Mouse (Mus musculus): ENCODE results near the gene Zfp771. TPM values are rescaled to one million over a fixed set of nuclear protein-coding genes. Genes with fewer than 3 reads are reported as not detected.
A peak's percentile ranks its signal among the peaks of the same experiment; 100 is the strongest.
"Not testable (repeated sequence)": the region's sequence is repeated elsewhere in the genome, so short reads cannot be mapped to it uniquely, and the experiment has no call there.

Gene Zfp771
- total RNA-seq, 2 experiments from 2014 or later: 14.1 to 16.6 TPM

GRCm38 (mm10) chr7:127244658-127245510 is 810 bp downstream of the Zfp771 start:
- peak; percentile 20; the same call in 1 of the 2 replicates for ATAC-seq (replicated peaks; ENCODE audit: low FRiP score, low TSS enrichment, poor library complexity, severe bottlenecking)

GRCm38 (mm10) chr7:127250511-127250910 is 6.4 kb downstream of the Zfp771 start:
- not testable (repeated sequence) for ATAC-seq (replicated peaks; ENCODE audit: low FRiP score, low TSS enrichment, poor library complexity, severe bottlenecking)

GRCm38 (mm10) chr7:127252414-127252813 is 8.3 kb downstream of the Zfp771 start:
- ATAC-seq (replicated peaks; ENCODE audit: low FRiP score, low TSS enrichment, poor library complexity, severe bottlenecking): no peak

- no peak for ATAC-seq (replicated peaks; ENCODE audit: low FRiP score, low TSS enrichment, poor library complexity, severe bottlenecking)
Observed at GRCm38 (mm10) chr7:127253341-127253740, 9.3 kb downstream of the Zfp771 start.

GRCm38 (mm10) chr7:127253821-127254769 is 10.0 kb downstream of the Zfp771 start:
- peak; percentile 70 for ATAC-seq (replicated peaks; ENCODE audit: low FRiP score, low TSS enrichment, poor library complexity, severe bottlenecking)

GRCm38 (mm10) chr7:127255008-127255407 is 10.9 kb downstream of the Zfp771 start:
- peak; percentile 41; the same call in 1 of the 2 replicates for ATAC-seq (replicated peaks; ENCODE audit: low FRiP score, low TSS enrichment, poor library complexity, severe bottlenecking)

- ATAC-seq (replicated peaks; ENCODE audit: low FRiP score, low TSS enrichment, poor library complexity, severe bottlenecking): no peak
Observed at GRCm38 (mm10) chr7:127255965-127256364, 11.9 kb downstream of the Zfp771 start.

- ATAC-seq (replicated peaks; ENCODE audit: low FRiP score, low TSS enrichment, poor library complexity, severe bottlenecking): no peak
Observed at GRCm38 (mm10) chr7:127256518-127256917, 12.4 kb downstream of the Zfp771 start.

- no peak for ATAC-seq (replicated peaks; ENCODE audit: low FRiP score, low TSS enrichment, poor library complexity, severe bottlenecking)
Observed at GRCm38 (mm10) chr7:127259186-127259905, 15.3 kb downstream of the Zfp771 start.

GRCm38 (mm10) chr7:127260309-127261111 is 16.4 kb downstream of the Zfp771 start, which contains the start of gene Dctpp1:
Gene Dctpp1 (minus strand): TSS chr7:127260709.
- peak; percentile 90 for ATAC-seq (replicated peaks; ENCODE audit: low FRiP score, low TSS enrichment, poor library complexity, severe bottlenecking)

- ATAC-seq (replicated peaks; ENCODE audit: low FRiP score, low TSS enrichment, poor library complexity, severe bottlenecking): peak; percentile 47
Observed at GRCm38 (mm10) chr7:127262218-127262961, 18.3 kb downstream of the Zfp771 start.

- no peak for ATAC-seq (replicated peaks; ENCODE audit: low FRiP score, low TSS enrichment, poor library complexity, severe bottlenecking)
Observed at GRCm38 (mm10) chr7:127263526-127263925, 19.5 kb downstream of the Zfp771 start.

GRCm38 (mm10) chr7:127270256-127270655 is 26.2 kb downstream of the Zfp771 start:
- ATAC-seq (replicated peaks; ENCODE audit: low FRiP score, low TSS enrichment, poor library complexity, severe bottlenecking): no peak

- no peak for ATAC-seq (replicated peaks; ENCODE audit: low FRiP score, low TSS enrichment, poor library complexity, severe bottlenecking)
Observed at GRCm38 (mm10) chr7:127270666-127271065, 26.6 kb downstream of the Zfp771 start.

- no peak for ATAC-seq (replicated peaks; ENCODE audit: low FRiP score, low TSS enrichment, poor library complexity, severe bottlenecking)
Observed at GRCm38 (mm10) chr7:127271093-127271492, 27.0 kb downstream of the Zfp771 start.

- no peak for ATAC-seq (replicated peaks; ENCODE audit: low FRiP score, low TSS enrichment, poor library complexity, severe bottlenecking)
Observed at GRCm38 (mm10) chr7:127272566-127272965, 28.5 kb downstream of the Zfp771 start.

- 0 out of 2 replicates have a peak, but pooled peaks have one; percentile 18 for ATAC-seq (replicated peaks; ENCODE audit: low FRiP score, low TSS enrichment, poor library complexity, severe bottlenecking)
Observed at GRCm38 (mm10) chr7:127273118-127273923, 29.2 kb downstream of the Zfp771 start.
